Mouse (Mus musculus) liver, adult 2 months (tissue): ENCODE measurements around the gene Tfap4. TPM values are rescaled to one million over a fixed set of nuclear protein-coding genes. Genes with fewer than 3 reads are reported as not detected.

Source experiments
- DNase-seq: peaks from one replicate; pipeline ENCODE4 v3.0.0-alpha.2; 2011; ENCODE audit warnings: low read depth, low spot score; ENCODE audit errors: extremely low read depth
- H3K27ac ChIP-seq: fragments of 200-500 bp; replicated peaks from 2 replicates; pipeline ENCODE4 v1.5.1; 2012; ENCODE audit warnings: low read depth, mild to moderate bottlenecking, control low read depth, inconsistent platforms, low read length; ENCODE audit not compliant: insufficient read depth
- H3K27me3 ChIP-seq: fragments of 200-500 bp; 2 replicates; pipeline ENCODE4 v1.6.1; 2012; ENCODE audit warnings: mild to moderate bottlenecking, moderate library complexity, low read length, inconsistent platforms; ENCODE audit not compliant: control insufficient read depth, insufficient read depth
- H3K36me3 ChIP-seq: fragments of 200-500 bp; 2 replicates; pipeline ENCODE4 v1.6.1; 2012; ENCODE audit warnings: low read length, inconsistent platforms; ENCODE audit not compliant: control insufficient read depth, insufficient read depth
- H3K4me1 ChIP-seq: fragments of 200-500 bp; 2 replicates; pipeline ENCODE4 v1.6.1; 2011; ENCODE audit warnings: low read length; ENCODE audit not compliant: control insufficient read depth, insufficient read depth
- H3K4me3 ChIP-seq: fragments of 200-500 bp; 2 replicates; pipeline ENCODE4 v1.5.1; 2011; ENCODE audit warnings: low read depth, mild to moderate bottlenecking, control low read depth, low read length, moderate library complexity; ENCODE audit not compliant: insufficient read depth
- H3K79me2 ChIP-seq: fragments of 200-500 bp; 2 replicates; pipeline ENCODE4 v1.6.1; 2012; ENCODE audit warnings: inconsistent platforms, mild to moderate bottlenecking, low read length, moderate library complexity; ENCODE audit not compliant: control insufficient read depth, insufficient read depth
- H3K9ac ChIP-seq: fragments of 200-500 bp; 2 replicates; pipeline ENCODE4 v1.6.1; 2012; ENCODE audit warnings: low read depth, mild to moderate bottlenecking, control low read depth, inconsistent platforms, low read length
- CTCF ChIP-seq: fragments of 200-500 bp; IDR thresholded peaks from 2 replicates; pipeline ENCODE4 v1.5.1; 2011; ENCODE audit warnings: low read depth, low read length, control low read depth
- POLR2A ChIP-seq: fragments of 200-500 bp; IDR thresholded peaks from 2 replicates; pipeline ENCODE4 v1.6.1; 2011; ENCODE audit warnings: low read length, control low read depth; ENCODE audit not compliant: insufficient read depth; ENCODE audit errors: extremely low read depth
- WGBS: fragments of 180-500 bp; shearing (Covaris S2); methylation state at CpG from one replicate; pipeline ENCODE4 v1.1.7; 2018; 5-methylcytosine and 5-hydroxymethylcytosine counted together
- polyA plus RNA-seq: library from polyadenylated mRNA; depleted of rRNA; stranded (reverse); fragments of >200 nt; gene quantifications from 2 replicates; pipeline ENCODE4 v1.2.3, GENCODE M21; 2012
- total RNA-seq: library from RNA; depleted of rRNA; stranded (reverse); fragments of >200 nt; gene quantifications from 2 replicates; pipeline ENCODE4 v1.2.3, GENCODE M21; 2014

The Tfap4 gene
- total and polyA plus RNA-seq, 2 experiments: 2.5 to 3.2 TPM

DNA sequence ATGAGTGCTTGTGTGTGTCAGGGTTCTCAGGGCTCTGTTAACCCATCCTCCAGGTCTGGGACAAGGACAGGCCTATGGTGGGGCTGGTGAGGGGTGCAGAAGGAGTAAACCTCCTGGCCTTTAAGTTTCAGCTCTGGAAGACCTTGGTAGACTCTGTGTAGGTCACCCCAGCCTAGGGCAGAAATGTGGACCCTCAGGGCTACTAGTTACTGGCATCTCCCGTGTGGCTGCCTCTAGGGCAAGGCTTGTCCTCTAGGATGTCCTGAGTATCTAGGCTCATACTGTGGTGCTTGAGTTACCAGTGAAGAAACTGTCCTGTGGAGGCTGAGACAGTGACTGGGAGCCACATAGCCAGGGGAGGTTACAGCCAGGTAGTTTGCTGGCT is 43.8 kb upstream of the Tfap4 start:
- no peaks in the 10 kb centered on the region for H3K36me3 ChIP-seq
- no peak for TF ChIP-seq POLR2A
- TF ChIP-seq CTCF: no peak
- no peaks in the 10 kb centered on the region for H3K79me2 ChIP-seq
- H3K27me3 ChIP-seq: no peaks in the 10 kb centered on the region
- H3K27ac ChIP-seq: no peak overlapping the region
- H3K4me1 ChIP-seq: no peaks in the 10 kb centered on the region
- WGBS: 88% methylated on average over 1 of the region's 1 CpGs
- DNase-seq: no peak
- H3K9ac ChIP-seq: no peak overlapping the region
- no peak overlapping the region for H3K4me3 ChIP-seq

DNA sequence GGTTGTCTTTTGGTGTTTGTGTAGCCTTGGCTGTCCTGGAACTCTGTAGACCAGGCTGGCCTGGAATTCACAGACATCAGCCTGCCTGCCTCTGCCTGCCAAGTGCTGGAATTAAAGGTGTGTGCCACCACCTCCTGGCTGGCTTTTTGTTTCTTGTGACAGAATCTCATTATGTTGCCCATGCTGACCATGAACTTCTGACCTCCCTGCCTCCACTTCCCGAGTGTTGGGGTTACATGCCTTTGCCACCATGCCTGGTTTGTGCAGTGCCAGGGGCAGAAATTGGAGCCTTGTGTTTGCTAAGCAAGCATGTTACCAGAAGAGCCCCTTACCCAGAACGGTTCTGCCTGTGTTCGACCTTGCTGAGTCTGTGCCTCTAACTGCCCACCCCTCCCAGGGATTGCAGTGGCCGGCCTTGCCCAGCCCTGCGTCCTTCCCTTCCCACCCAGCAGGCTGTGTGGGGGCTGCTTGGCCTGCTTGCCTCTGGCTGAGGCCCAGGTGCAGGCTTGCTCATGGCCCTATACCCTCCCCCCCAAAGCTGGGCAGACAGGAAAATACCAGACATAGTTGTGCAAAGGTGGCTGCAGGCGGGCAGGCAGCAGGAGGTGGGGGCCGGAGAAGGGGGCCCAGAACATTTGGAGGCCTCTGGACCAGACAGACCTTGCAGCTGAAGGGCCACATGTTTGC is 43.3 kb upstream of the Tfap4 start:
- no peak for DNase-seq
- 71% methylated on average over 7 of the region's 7 CpGs for WGBS
- Histone ChIP-seq H3K27ac (no peak overlapping the region), H3K36me3 (no peaks in the 10 kb centered on the region), H3K9ac (no peak overlapping the region), H3K79me2 (no peaks in the 10 kb centered on the region), H3K27me3 (no peaks in the 10 kb centered on the region), H3K4me1 (no peaks in the 10 kb centered on the region), H3K4me3 (no peak overlapping the region)
- TF ChIP-seq POLR2A (no peak), CTCF (no peak)

DNA sequence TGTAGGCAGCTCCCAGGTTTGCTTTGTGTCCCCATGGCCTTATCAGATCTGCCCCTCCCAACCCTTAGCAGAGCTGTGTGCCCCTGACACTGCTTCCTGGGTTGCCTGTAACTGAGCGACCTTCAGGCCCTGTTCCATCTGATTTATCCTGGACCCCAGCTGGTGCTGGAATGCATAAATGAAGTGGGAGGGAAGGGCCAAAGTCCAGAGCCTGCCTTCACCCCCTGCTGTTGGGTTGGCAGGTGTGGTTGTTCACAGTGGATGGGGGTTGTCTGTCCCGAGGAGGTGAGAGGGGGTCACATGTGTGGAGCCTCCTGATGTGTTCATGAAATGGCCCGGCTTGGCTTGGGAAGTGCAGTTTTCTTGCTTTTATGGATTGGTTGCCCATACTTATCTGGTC is 42.5 kb upstream of the Tfap4 start:
- H3K4me3 ChIP-seq: no peak overlapping the region
- no peaks in the 10 kb centered on the region for H3K4me1 ChIP-seq
- no peaks in the 10 kb centered on the region for H3K36me3 ChIP-seq
- H3K27ac ChIP-seq: no peak overlapping the region
- no peaks in the 10 kb centered on the region for H3K79me2 ChIP-seq
- no peak for DNase-seq
- no peak overlapping the region for H3K9ac ChIP-seq
- WGBS: 29% methylated on average over 3 of the region's 3 CpGs
- TF ChIP-seq POLR2A (no peak), CTCF (no peak)
- no peaks in the 10 kb centered on the region for H3K27me3 ChIP-seq

DNA sequence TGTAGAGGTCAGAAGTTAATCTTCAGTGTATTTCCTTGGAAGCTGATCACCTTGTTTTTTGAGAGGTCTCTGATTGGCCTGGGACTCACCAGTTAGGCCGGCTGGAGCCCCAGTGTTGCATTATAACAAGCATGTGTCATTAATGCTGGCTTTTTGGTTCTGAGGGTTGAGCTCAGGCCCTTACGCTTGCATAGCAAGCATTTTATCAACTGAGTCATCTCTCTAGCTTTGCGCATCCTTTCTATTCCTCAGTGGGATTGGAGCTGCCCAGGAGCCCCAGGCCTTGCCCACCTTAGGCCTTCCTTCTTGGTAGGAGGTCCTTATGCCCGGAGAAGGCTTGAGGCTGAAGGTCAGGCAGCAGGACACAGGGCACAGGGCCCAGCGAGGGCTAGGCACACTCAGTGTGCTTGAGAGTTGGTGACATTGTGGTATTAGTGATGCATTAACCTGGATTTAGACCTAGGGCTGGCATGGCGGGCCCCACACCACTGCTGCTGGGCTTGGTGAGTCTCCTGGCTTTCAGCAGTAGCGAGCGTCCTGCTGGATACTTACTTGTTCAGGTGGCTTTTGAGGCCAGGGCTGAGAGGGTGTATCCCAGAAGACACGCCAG is 41.2 kb upstream of the Tfap4 start:
- Histone ChIP-seq H3K79me2 (no peaks in the 10 kb centered on the region), H3K9ac (no peak overlapping the region), H3K4me3 (no peak overlapping the region), H3K36me3 (no peaks in the 10 kb centered on the region), H3K27ac (no peak overlapping the region), H3K4me1 (no peaks in the 10 kb centered on the region), H3K27me3 (no peaks in the 10 kb centered on the region)
- TF ChIP-seq CTCF (no peak), POLR2A (no peak)
- DNase-seq: no peak
- 81% methylated on average over 9 of the region's 9 CpGs for WGBS

DNA sequence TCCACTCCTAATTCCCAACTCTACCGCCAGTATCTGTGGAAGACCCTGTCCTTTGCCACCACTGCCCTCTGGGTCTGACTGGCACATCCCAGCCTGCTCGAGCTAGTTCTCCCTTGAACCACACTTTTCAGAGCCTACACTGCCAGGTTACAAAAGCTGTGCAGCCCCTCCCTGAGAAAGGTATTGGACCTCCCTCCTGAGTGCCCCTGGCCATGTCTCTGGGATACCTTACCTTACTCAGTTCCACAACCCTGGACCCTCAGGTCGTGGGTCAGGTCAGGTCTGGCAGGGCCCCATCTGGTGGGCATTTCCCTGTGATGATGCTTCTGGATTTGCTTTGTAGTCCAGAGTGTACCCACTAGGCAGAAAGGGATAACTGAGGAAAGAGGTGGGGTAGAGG is 40.0 kb upstream of the Tfap4 start:
- 85% methylated on average over 3 of the region's 3 CpGs for WGBS
- H3K27ac ChIP-seq: no peak overlapping the region
- no peaks in the 10 kb centered on the region for H3K36me3 ChIP-seq
- no peaks in the 10 kb centered on the region for H3K4me1 ChIP-seq
- H3K9ac ChIP-seq: no peak overlapping the region
- TF ChIP-seq CTCF: no peak
- no peak for TF ChIP-seq POLR2A
- no peaks in the 10 kb centered on the region for H3K79me2 ChIP-seq
- H3K27me3 ChIP-seq: 0 out of 2 replicates have a peak, but pooled peaks cover 3% of the 10 kb centered on the region
- DNase-seq: no peak
- H3K4me3 ChIP-seq: no peak overlapping the region

DNA sequence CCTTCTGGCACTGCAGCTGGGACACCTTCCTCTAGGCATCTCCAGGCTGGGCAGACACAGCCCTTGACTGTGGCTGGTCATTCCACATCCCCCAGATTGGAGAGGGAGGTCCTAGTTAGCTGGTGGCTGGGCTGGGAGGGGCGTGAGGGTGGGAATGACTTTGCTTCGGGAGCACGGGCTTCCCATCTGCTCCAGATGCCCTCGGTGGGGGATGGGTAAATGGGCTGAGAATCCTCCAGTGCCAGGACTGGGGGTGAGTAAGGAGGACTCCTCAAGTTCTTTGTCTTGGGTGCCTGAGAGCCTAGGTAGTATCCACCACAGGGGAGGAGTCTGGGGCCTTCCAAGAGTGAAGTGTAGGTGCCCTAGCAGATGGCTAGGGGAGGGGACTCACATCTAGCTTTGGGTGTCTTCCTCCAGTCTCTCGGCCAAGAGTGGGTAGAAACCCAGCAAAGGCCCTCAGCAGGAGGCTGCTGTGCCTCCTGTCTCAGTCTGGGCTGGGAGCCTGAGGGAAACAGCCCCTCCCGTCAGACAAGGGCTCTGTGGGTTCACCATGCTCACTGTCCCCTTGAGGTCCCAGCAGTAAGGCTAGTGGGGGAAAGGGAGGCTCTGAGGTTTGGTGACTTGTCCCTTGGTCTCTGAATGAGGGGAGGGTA is 39.4 kb upstream of the Tfap4 start:
- no peak overlapping the region for H3K4me3 ChIP-seq
- no peaks in the 10 kb centered on the region for H3K4me1 ChIP-seq
- H3K9ac ChIP-seq: no peak overlapping the region
- no peak for DNase-seq
- no peaks in the 10 kb centered on the region for H3K79me2 ChIP-seq
- 68% methylated on average over 6 of the region's 6 CpGs for WGBS
- H3K27me3 ChIP-seq: 0 out of 2 replicates have a peak, but pooled peaks cover 3% of the 10 kb centered on the region
- no peak overlapping the region for H3K27ac ChIP-seq
- TF ChIP-seq CTCF (no peak), POLR2A (no peak)
- no peaks in the 10 kb centered on the region for H3K36me3 ChIP-seq
